In the genomic region with DNA sequence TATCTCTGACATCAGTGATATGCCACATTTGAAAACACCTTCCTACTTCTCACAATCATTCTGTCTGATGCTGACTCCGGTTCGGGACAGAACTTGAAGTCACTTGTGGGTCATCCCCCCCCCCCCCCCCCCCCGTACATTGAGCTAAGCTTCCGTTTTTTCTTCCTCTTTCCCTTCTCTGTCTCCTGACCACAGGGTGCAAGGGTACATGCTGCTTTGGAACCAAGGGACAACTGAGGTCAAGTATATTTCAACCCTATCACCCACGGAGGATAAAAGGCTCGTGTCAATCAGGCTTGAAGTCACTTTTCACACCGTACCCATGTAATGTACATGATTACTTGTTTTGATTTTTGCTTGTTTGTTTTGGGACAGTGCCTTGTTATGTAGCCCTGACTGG, we compare ENCODE assay signal across 8 mouse cellular contexts. TPM values are rescaled to one million over a fixed set of nuclear protein-coding genes. Genes with fewer than 3 reads are reported as not detected.
DNase-seq lines count a peak whose midpoint lies in the region; ATAC-seq and TF ChIP-seq lines count a peak whose summit lies in the region.

No protein-coding gene starts in this region.

- WGBS in spleen, adult 2 months: 5% methylated on average over 7 of the region's 7 CpGs
- 13% methylated on average over 7 of the region's 7 CpGs for WGBS in hindbrain, embryonic 10.5 days
- 4% methylated on average over 3 of the region's 7 CpGs for WGBS in macrophage (ENCODE audit: missing documents)
- 23% methylated on average over 7 of the region's 7 CpGs for WGBS in stomach, postnatal 0 days

- no peaks in the 10 kb centered on the region for H3K79me2 ChIP-seq in macrophage (ENCODE audit: inconsistent target)

- H3K4me3 ChIP-seq in spleen, adult 2 months (ENCODE audit: extremely low read depth, insufficient read depth, insufficient read length): peak overlapping the region; percentile 48; the same call in 1 of the 2 replicates
- peak overlapping the region; percentile 67 for H3K4me3 ChIP-seq in hindbrain, embryonic 10.5 days
- H3K4me3 ChIP-seq in macrophage (ENCODE audit: inconsistent target): peak overlapping the region; percentile 34
- H3K4me3 ChIP-seq in stomach, postnatal 0 days (ENCODE audit: low read depth, low read length): peak overlapping the region; percentile 46

- peaks cover 8% of the 10 kb centered on the region for H3K4me1 ChIP-seq in spleen, adult 2 months (ENCODE audit: control insufficient read depth, insufficient read depth, insufficient read length)
- peaks cover 34% of the 10 kb centered on the region for H3K4me1 ChIP-seq in hindbrain, embryonic 10.5 days (replicated peaks)
- H3K4me1 ChIP-seq in stomach, postnatal 0 days (replicated peaks; ENCODE audit: control insufficient read depth, insufficient read depth): no peaks in the 10 kb centered on the region

- intact Hi-C loops in left cerebral cortex, postnatal 14 days (cut with DNase I): no loop called here

- no peak for TF ChIP-seq POLR2A in spleen, adult 2 months (IDR thresholded peaks at IDR 0.05; ENCODE audit: low read depth, low read length)

- no peak overlapping the region for H3K9ac ChIP-seq in stomach, postnatal 0 days (ENCODE audit: low read length)

- H3K27me3 ChIP-seq in spleen, adult 2 months (ENCODE audit: control insufficient read depth, insufficient read depth, low read length): peaks cover 8% of the 10 kb centered on the region
- H3K27me3 ChIP-seq in hindbrain, embryonic 10.5 days (ENCODE audit: insufficient read depth, poor library complexity, severe bottlenecking): peaks cover 75% of the 10 kb centered on the region
- H3K27me3 ChIP-seq in stomach, postnatal 0 days (ENCODE audit: control insufficient read depth, insufficient read depth, low read length): no peaks in the 10 kb centered on the region

- no peak for TF ChIP-seq EP300 in stomach, postnatal 0 days (optimal IDR thresholded peaks at IDR 0.05)

- H3K36me3 ChIP-seq in spleen, adult 2 months (ENCODE audit: control insufficient read depth, insufficient read depth, low read length): no peaks in the 10 kb centered on the region
- H3K36me3 ChIP-seq in hindbrain, embryonic 10.5 days: no peaks in the 10 kb centered on the region
- no peaks in the 10 kb centered on the region for H3K36me3 ChIP-seq in macrophage (ENCODE audit: inconsistent target)
- H3K36me3 ChIP-seq in stomach, postnatal 0 days (ENCODE audit: control insufficient read depth, insufficient read depth, low read length): no peaks in the 10 kb centered on the region

- TF ChIP-seq CTCF in spleen, adult 2 months (IDR thresholded peaks at IDR 0.05; ENCODE audit: extremely low read depth, insufficient read depth, insufficient read length, insufficient replicate concordance): no peak
- TF ChIP-seq CTCF in stomach, postnatal 0 days (IDR thresholded peaks at IDR 0.05; ENCODE audit: low read depth): no peak

- peak overlapping the region; percentile 78 for H3K4me2 ChIP-seq in stomach, postnatal 0 days (replicated peaks; ENCODE audit: low read depth)

- H3K27ac ChIP-seq in spleen, adult 2 months (ENCODE audit: insufficient read depth, low read length): no peak overlapping the region
- no peak overlapping the region for H3K27ac ChIP-seq in hindbrain, embryonic 10.5 days
- H3K27ac ChIP-seq in macrophage: no peak overlapping the region
- H3K27ac ChIP-seq in stomach, postnatal 0 days (replicated peaks): no peak overlapping the region

- DNase-seq in spleen, adult 2 months (ENCODE audit: low read depth in 1 of 2, low spot score in 2 of 2): no peak
- DNase-seq in spleen, postnatal 10 days (ENCODE audit: low spot score in 2 of 2): no peak
- no peak for DNase-seq in hindbrain, embryonic 10.5 days (ENCODE audit: low spot score)
- DNase-seq in stomach, postnatal 0 days (ENCODE audit: low spot score): no peak
- DNase-seq in right cerebral cortex, postnatal 14 days: no peak
- DNase-seq in left cerebral cortex, postnatal 14 days (ENCODE audit: low spot score in 2 of 2): no peak

- ATAC-seq in stomach, postnatal 0 days (ENCODE audit: low FRiP score, low TSS enrichment): no peak
- no peak for ATAC-seq in activated CD4-positive, CD25-positive, alpha-beta regulatory T cell, adult 4 months

- H3K9me3 ChIP-seq in hindbrain, embryonic 10.5 days: peaks cover 7% of the 10 kb centered on the region; the same call in 1 of the 2 replicates
- H3K9me3 ChIP-seq in stomach, postnatal 0 days (ENCODE audit: control insufficient read depth, low read length): no peaks in the 10 kb centered on the region

RNA-seq across cellular contexts. Expression of gene Intu, which starts 0.2 kb away (rescaled TPM):
- 0.76 and 0.81 TPM in 2 replicates for polyA plus RNA-seq in spleen, adult 2 months (2012; rRNA removed)
- 5.3 and 6.7 TPM in 2 replicates for polyA plus RNA-seq in hindbrain, embryonic 10.5 days (2016; fragmentation: Nextera tagmentation; extraction: Ambion mirVana)
- 10 to 100 TPM in 10 of 26 experiments, 1 to 10 TPM in 16; 3.0 to 15.7 (median 9.6) TPM for total RNA-seq in macrophage (2018; cell fraction: chromatin; rRNA removed)
- 1 to 10 TPM; 1.9 to 3.5 (median 2.8) TPM for total RNA-seq in macrophage (2018; cell fraction: cytosol; rRNA removed)
- total RNA-seq in macrophage (2018; cell fraction: nucleus; rRNA removed): 10 to 100 TPM in 2 of 26 experiments, 1 to 10 TPM in 24; 2.8 to 14.9 (median 6.9) TPM
- 1.0 to 2.0 TPM (median 1.8 TPM) in 3 replicates for polyA plus RNA-seq in macrophage (2018)
- polyA plus RNA-seq in stomach, postnatal 0 days (2015; fragmentation: Nextera tagmentation; extraction: Ambion mirVana): 0.87 and 1.0 TPM in 2 replicates
- under 1 TPM; 0.09 to 0.42 TPM for polyA plus RNA-seq in activated CD4-positive, CD25-positive, alpha-beta regulatory T cell, adult 4 months (2017; shearing (Covaris generic))
- total RNA-seq in left cerebral cortex, postnatal 14 days (2021): 1 to 10 TPM; 4.9 to 5.6 TPM
